Mouse (Mus musculus): ENCODE measurements around the gene Gm20878.
"Not testable (repeated sequence)": the region's sequence is repeated elsewhere in the genome, so short reads cannot be mapped to it uniquely, and the experiment has no call there.

The Gm20878 gene

DNA sequence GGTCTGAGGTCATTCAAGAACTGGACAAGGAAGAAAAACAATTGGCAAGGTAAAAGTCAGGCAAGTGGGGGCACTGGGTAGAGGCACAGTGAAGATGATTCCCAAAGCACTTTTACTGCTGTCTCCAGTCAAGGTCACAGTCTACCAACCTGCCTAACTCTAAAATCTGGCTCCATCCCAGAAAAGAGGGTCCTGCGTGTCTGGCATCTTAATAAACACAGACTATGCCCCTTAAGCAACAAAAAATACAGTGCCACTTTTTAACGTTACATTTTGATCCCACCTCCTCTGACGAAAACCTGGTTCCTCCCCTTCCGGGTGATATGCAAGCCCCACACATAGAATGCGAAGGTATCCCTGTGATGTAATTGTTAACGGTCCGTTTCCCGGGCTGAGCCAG lies at the start of gene Gm20878:
TSS of gene Gm20878 (plus strand) at position 301 of the 400 bp plus-strand sequence.
- not testable (repeated sequence) for DNase-seq (ENCODE audit: low spot score in 2 of 2)

DNA sequence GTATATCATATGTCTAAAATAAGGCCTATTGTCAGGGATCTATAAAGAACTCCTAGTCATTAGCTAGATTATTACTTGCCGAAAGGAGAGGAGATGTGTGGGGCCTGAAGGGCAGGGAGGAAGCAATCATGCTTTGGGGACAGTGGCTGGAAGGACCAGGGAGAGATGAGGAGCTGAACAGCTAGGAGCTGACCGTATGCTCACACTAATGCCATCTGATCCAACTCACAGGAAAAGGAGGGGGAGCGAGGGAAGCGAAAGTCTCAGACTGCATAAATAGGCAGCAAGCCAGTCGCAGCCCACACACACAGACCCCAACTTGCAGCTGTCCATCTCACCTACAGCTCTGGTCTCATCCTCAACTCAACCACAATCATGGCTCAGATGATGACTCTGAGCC lies 38.1 kb upstream of the Gm20878 start, which contains the start of gene Gm21541:
TSS of gene Gm21541 (plus strand) at position 301 of the 400 bp plus-strand sequence.
- DNase-seq (ENCODE audit: low spot score in 2 of 2) = not testable (repeated sequence)

DNA sequence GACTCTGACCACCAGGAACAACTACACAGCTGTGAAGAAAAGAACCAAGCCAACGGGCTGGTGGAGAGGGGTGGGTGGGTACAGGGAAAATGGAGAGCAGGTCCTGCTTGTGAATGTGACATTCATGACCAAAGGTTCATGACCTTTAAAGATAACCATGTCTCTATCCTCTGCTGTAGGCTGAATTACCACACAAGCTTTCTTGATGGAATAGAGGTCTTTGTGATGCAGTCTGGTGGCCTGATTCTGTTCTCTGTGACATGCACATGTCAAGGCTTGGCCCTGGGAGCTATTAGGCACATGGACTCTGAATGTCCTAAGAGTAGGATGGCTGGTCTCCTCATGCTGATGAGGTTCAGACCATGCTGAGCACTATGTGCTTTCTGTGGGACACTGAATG lies 24.4 kb downstream of the Gm20878 start, which contains the start of gene Fam205a4:
TSS of gene Fam205a4 (plus strand) at position 301 of the 400 bp plus-strand sequence.
- not testable (repeated sequence) for DNase-seq (ENCODE audit: low spot score in 2 of 2)
